Mouse (Mus musculus) gastrocnemius, adult 2 months (tissue): ENCODE results near the gene Pan2. TPM values are rescaled to one million over a fixed set of nuclear protein-coding genes. Genes with fewer than 3 reads are reported as not detected.
"Not testable (repeated sequence)": the region's sequence is repeated elsewhere in the genome, so short reads cannot be mapped to it uniquely, and the experiment has no call there.

Source experiments
- DNase-seq: peaks from one replicate; pipeline ENCODE4 v3.0.0; 2022
- H3K27ac ChIP-seq: fragments of 200-600 bp; 2 replicates; pipeline ENCODE4 v1.8.1; 2022; ENCODE audit warnings: mild to moderate bottlenecking
- H3K4me3 ChIP-seq: fragments of 200-600 bp; 2 replicates; pipeline ENCODE4 v1.8.1; 2022; ENCODE audit warnings: mild to moderate bottlenecking, moderate library complexity
- CTCF ChIP-seq: fragments of 200-600 bp; IDR thresholded peaks from 2 replicates; pipeline ENCODE4 v1.8.1; 2022; ENCODE audit warnings: antibody characterized with exemption, mild to moderate bottlenecking, moderate library complexity
- intact Hi-C: fragments of 180-260 bp; cut with DNase I; formaldehyde crosslinking; loops from one replicate; pipeline ENCODE4 v1.15.1; 2025
- long read RNA-seq, 2 experiments: library from polyadenylated mRNA; stranded (forward); transcript quantifications; one replicate each; pipeline ENCODE4 v2.0.0; 2021
- total RNA-seq, 2 experiments: library from RNA; stranded (reverse); gene quantifications; 2 replicates each; pipeline ENCODE4 v1.2.3; 2021

Pan2 gene
- total RNA-seq: 1 to 10 TPM; 5.1 to 5.3 TPM
- long read RNA-seq, experiment 1, full-length matches to known transcripts: 4 of 10 reads
- long read RNA-seq, experiment 1, partial matches to known transcripts: 0 of 10 reads
- long read RNA-seq, experiment 1, other reads (novel, unspliced or antisense): 6 of 10 reads
- long read RNA-seq, experiment 2, full-length matches to known transcripts: 3 of 9 reads
- long read RNA-seq, experiment 2, partial matches to known transcripts: 2 of 9 reads
- long read RNA-seq, experiment 2, other reads (novel, unspliced or antisense): 4 of 9 reads

GRCm38 (mm10) chr10:128303126-128304021 lies at the start of gene Pan2:
Pan2 (plus strand) TSS chr10:128303335.
- DNase-seq: peak; percentile 99
- Histone ChIP-seq H3K4me3 (peak within 1 kb of the TSS; percentile 72), H3K27ac (peak within 1 kb of the TSS; percentile 100)
- intact Hi-C loops: no loop called here
- TF ChIP-seq CTCF: no peak

- no peak for DNase-seq
- no peak within 1 kb of the TSS for H3K27ac ChIP-seq
- H3K4me3 ChIP-seq: no peak within 1 kb of the TSS
- TF ChIP-seq CTCF: no peak
- intact Hi-C loops: no loop called here
These were observed 49.4 kb upstream of the Pan2 start, which contains the start of gene Apon for GRCm38 (mm10) chr10:128253677-128254255. Apon (plus strand) TSS chr10:128254096.

- no peak overlapping the region for H3K27ac ChIP-seq
- DNase-seq: no peak
- no peak overlapping the region for H3K4me3 ChIP-seq
- TF ChIP-seq CTCF: no peak
- intact Hi-C loops: no loop called here
These were observed 47.2 kb upstream of the Pan2 start for GRCm38 (mm10) chr10:128255925-128256324.

- no peak for TF ChIP-seq CTCF
- no peak overlapping the region for H3K27ac ChIP-seq
- H3K4me3 ChIP-seq: no peak overlapping the region
- no peak for DNase-seq
- intact Hi-C loops: no loop called here
These were observed 46.8 kb upstream of the Pan2 start for GRCm38 (mm10) chr10:128256328-128256727.

GRCm38 (mm10) chr10:128258953-128259352 lies 44.2 kb upstream of the Pan2 start:
- DNase-seq: no peak
- intact Hi-C loops: no loop called here
- Histone ChIP-seq H3K4me3 (no peak overlapping the region), H3K27ac (peak overlapping the region; percentile 28; the same call in 1 of the 2 replicates)
- no peak for TF ChIP-seq CTCF

GRCm38 (mm10) chr10:128259946-128260345 lies 43.2 kb upstream of the Pan2 start:
- Histone ChIP-seq H3K27ac (no peak overlapping the region), H3K4me3 (no peak overlapping the region)
- intact Hi-C loops: no loop called here
- no peak for DNase-seq
- TF ChIP-seq CTCF: no peak

- H3K27ac ChIP-seq, intact Hi-C loops, H3K4me3 ChIP-seq, DNase-seq: not testable (repeated sequence)
These were observed 42.8 kb upstream of the Pan2 start for GRCm38 (mm10) chr10:128260376-128260775.

GRCm38 (mm10) chr10:128262300-128262699 lies 40.8 kb upstream of the Pan2 start:
- intact Hi-C loops: no loop called here
- DNase-seq: no peak
- H3K4me3 ChIP-seq: no peak overlapping the region
- no peak overlapping the region for H3K27ac ChIP-seq
- no peak for TF ChIP-seq CTCF

GRCm38 (mm10) chr10:128263393-128264310 lies 39.5 kb upstream of the Pan2 start:
- TF ChIP-seq CTCF: no peak
- intact Hi-C loops: no loop called here
- H3K4me3 ChIP-seq: no peak overlapping the region
- H3K27ac ChIP-seq: no peak overlapping the region
- DNase-seq: no peak

- intact Hi-C loops: no loop called here
- no peak for TF ChIP-seq CTCF
- no peak within 1 kb of the TSS for H3K4me3 ChIP-seq
- DNase-seq: no peak
- H3K27ac ChIP-seq: peak within 1 kb of the TSS; percentile 92
These were observed 34.8 kb upstream of the Pan2 start, which contains the start of gene Apof for GRCm38 (mm10) chr10:128268371-128268770. Apof (plus strand) TSS chr10:128268671.

GRCm38 (mm10) chr10:128269206-128269910 lies 33.8 kb upstream of the Pan2 start:
- Histone ChIP-seq H3K27ac (peak overlapping the region; percentile 92), H3K4me3 (peak overlapping the region; percentile 74)
- intact Hi-C loops: no loop called here
- DNase-seq: no peak
- TF ChIP-seq CTCF: no peak
